Comparison of ENCODE assay signal across 32 mouse cellular contexts in the genomic region with DNA sequence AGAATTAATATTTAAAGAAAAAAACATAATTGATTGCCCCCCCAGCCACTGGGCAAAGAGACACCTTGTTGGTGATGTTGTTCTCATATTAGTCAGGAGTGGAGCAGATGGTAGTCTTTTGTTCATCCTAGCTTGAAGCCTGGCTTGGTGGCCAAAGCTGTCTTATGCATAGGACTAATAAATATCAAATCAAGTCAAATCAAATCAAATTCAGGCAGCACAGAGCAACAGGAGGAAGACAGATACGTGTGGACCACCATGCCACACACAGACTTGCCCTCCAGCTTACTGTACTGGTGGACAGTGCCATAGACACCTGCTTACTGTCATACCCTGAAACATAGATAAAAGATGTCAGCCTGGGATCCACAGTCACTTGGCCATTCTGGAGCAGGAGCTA.
"Had no signal": no experiment of that assay in that cellular context is flagged by ENCODE, and none has a peak within 500 bp of the region (broad histone marks: within the 10 kb centered on the region; RNA-seq: fewer than 3 reads in every experiment).

No protein-coding gene starts in this region.

- H3K36me3 ChIP-seq: heart, embryonic 10.5 days; heart, embryonic 13.5 days; heart, embryonic 15.5 days; hindbrain, embryonic 10.5 days; hindbrain, embryonic 12.5 days; hindbrain, embryonic 13.5 days; hindbrain, embryonic 15.5 days; intestine, embryonic 15.5 days; kidney, embryonic 15.5 days had no signal

- DNase-seq: heart, postnatal 10 days; heart, postnatal 14 days; heart, postnatal 36 days; heart, postnatal 4 days; kidney, adult 11 months; kidney, adult 18-20 months; kidney, adult 2 months; kidney, adult 8-10 months; kidney, adult 9 months; kidney, postnatal 10 days; kidney, postnatal 14 days; kidney, postnatal 36 days; kidney, postnatal 4 days; layer of hippocampus, adult 9-11 months; layer of hippocampus, postnatal 36 days had no signal

- H3K9ac ChIP-seq: heart, embryonic 13.5 days; heart, embryonic 15.5 days; hindbrain, embryonic 12.5 days; hindbrain, embryonic 13.5 days; hindbrain, embryonic 15.5 days; intestine, embryonic 15.5 days; kidney, embryonic 15.5 days had no signal

- H3K27me3 ChIP-seq: heart, embryonic 13.5 days; heart, embryonic 15.5 days; hindbrain, embryonic 12.5 days; hindbrain, embryonic 13.5 days; hindbrain, embryonic 15.5 days; intestine, embryonic 15.5 days; kidney, embryonic 15.5 days had no signal

- H3K27ac ChIP-seq: heart, embryonic 10.5 days; heart, embryonic 13.5 days; heart, embryonic 15.5 days; hindbrain, embryonic 10.5 days; hindbrain, embryonic 12.5 days; hindbrain, embryonic 13.5 days; hindbrain, embryonic 15.5 days; intestine, embryonic 15.5 days; kidney, embryonic 15.5 days; kidney, postnatal 0 days; layer of hippocampus, adult 2 months; left cerebral cortex, adult 2 months had no signal

- ATAC-seq: hindbrain, embryonic 16.5 days; inflammation-experienced regulatory T-cells, adult 6 months; intestine, embryonic 15.5 days; intestine, embryonic 16.5 days; intestine, postnatal 0 days had no signal

- H3K9me3 ChIP-seq: heart, embryonic 10.5 days; heart, embryonic 13.5 days; heart, embryonic 15.5 days; hindbrain, embryonic 10.5 days; hindbrain, embryonic 12.5 days; hindbrain, embryonic 13.5 days; hindbrain, embryonic 15.5 days; intestine, embryonic 15.5 days; kidney, embryonic 15.5 days had no signal

- H3K4me3 ChIP-seq: heart, embryonic 10.5 days; heart, embryonic 13.5 days; heart, embryonic 15.5 days; hindbrain, embryonic 10.5 days; hindbrain, embryonic 12.5 days; hindbrain, embryonic 13.5 days; hindbrain, embryonic 15.5 days; intestine, embryonic 15.5 days; kidney, embryonic 15.5 days; layer of hippocampus, adult 2 months; left cerebral cortex, adult 2 months had no signal

- H3K4me1 ChIP-seq: heart, embryonic 10.5 days; heart, embryonic 13.5 days; heart, embryonic 15.5 days; hindbrain, embryonic 10.5 days; hindbrain, embryonic 12.5 days; hindbrain, embryonic 13.5 days; hindbrain, embryonic 15.5 days; intestine, embryonic 15.5 days; kidney, embryonic 15.5 days had no signal

- H3K4me2 ChIP-seq: heart, embryonic 11.5 days; heart, embryonic 13.5 days; heart, embryonic 15.5 days; hindbrain, embryonic 12.5 days; hindbrain, embryonic 13.5 days; hindbrain, embryonic 15.5 days; intestine, embryonic 15.5 days; kidney, embryonic 15.5 days had no signal
